Mouse (Mus musculus): Measurements from ENCODE around the gene Cntfr.

Cntfr gene

DNA sequence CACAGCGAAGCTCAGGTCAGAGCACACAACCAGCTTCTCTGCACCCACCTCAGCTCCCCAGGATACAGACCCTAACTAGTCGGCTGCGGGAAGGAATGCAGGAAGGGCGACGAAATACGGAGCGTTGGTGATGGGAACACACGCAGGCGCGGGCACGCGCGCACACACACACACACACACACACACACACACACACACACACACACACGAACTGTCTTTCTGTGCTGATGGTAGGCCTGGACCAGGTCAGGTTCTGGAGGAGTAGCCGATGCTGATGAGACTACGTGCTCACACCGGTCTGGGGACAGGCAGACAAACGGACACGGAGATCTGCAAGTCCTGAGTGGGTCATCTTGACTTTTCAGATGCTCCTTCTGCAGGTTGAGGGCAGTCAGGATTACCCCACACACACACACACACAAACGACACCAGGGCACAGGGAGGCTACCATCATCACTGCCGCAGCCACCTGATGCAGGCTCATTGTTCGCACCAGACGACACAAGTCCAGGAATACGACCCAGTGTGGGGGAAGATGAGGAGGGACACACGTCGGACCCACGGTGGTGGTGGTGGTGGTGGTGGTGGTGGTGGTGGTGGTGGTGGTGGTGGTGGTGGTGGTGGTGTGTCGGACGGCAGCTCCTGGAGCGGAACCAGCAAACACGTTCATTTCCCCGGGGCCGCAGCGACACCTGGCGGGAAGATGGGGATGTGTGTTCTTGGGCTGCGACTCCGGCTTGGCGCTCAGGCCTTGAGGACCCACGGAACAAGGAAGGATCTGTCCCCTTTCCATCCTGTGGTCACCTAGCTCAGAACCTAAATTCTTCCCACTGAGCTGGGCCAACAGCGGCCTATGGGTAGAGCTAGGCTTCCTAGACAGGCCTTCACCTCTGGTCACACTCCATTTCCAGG, at the start of gene Cntfr:
Gene Cntfr (minus strand): TSS at position 160 of the 912 bp plus-strand sequence.
- DNase-seq = peak; percentile 84 to 89

DNA sequence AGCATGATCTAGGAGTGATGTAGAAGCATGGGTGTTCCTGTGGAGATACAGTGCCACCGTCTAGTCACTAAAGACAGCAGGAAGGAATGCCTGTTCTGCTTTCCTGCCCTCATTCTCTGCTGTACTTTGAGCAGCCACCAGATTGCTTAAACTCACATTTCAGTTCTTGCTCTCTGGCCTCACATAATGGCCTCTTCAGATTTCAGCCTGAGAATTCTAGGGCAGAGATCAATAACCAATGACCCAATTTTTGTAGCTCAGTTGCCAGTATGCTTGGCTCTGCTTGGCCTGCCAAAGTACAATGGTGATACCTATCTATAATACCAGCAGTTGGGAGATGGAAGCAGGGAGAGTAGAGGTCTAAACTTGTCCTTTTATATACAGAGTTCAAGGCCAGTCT, 48.1 kb upstream of the Cntfr start:
- DNase-seq = no peak

DNA sequence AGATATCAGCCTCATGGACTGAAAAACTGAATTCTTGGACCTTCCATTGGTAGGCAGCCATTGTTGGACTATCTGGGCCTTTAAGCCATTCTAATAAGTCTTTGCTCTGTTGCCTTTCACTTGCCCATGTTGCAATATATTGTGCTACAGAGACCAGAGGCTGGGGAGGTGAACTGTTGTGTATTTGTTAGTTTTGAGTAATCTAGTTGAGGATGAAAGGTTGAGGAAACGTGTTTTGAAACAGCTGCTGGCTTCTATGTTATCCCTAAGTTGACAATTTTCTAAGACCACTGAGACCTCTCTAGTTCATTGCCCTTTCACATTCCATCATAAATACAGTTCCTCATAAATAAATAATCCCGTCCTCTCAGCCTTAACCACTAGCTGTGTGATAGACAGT, 47.2 kb upstream of the Cntfr start:
- no peak for DNase-seq

DNA sequence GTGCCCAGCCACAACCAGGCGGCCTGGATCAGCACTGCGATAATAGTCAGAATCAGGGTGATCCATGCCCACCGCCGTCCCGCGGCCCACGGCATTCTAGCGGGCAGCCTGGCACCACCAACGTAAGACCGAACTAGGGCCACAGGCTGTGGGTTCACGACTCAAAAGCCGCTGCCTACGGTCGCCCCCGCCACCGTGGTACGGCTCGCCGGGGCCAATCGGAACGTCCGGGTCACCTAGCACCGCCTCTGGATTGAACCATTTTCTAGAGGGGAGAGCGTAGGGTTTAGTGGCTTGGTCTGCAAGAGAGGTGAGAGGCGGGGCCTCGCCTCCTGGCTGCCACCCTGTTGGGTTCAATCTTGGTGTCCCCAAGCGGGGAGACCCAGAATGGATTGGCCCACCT, 44.3 kb upstream of the Cntfr start:
- DNase-seq = peak; percentile 94

DNA sequence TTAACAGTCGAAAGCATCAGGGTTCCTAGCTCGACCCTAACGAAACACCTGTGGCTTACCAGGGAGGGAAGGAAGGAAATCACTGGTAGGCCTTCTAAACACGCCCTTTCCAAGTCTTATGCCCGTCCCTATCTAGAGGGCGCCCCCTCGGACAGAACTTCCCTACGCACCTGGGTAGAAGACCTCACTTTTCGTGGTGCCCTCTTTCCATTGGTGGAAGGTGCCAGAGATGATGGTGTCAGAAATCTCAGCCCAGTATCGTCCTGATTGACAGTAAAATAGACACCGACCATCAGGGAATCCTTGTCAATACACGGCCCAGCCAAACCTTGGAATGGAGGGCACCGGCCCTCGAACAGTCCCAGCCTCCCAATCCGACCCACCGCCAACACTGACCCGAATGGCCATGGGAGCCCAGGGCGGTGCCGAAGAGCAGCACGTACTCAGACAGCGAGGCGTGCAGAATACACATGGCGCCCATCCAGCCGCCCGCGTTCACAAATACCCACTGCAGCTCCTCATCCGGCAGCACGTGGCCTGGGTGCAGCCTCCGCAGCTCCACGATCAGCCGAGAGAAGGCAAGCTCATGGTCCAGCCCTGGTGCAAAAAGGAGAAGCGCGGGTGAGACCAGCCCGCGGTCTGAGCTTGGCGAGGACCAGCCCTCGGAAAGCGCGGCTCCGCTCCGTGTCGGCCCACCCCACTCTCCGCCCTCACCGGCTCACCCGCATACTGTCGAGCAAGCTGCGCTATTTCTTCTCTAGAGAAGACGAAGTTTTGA, 43.7 kb upstream of the Cntfr start:
- DNase-seq = no peak

DNA sequence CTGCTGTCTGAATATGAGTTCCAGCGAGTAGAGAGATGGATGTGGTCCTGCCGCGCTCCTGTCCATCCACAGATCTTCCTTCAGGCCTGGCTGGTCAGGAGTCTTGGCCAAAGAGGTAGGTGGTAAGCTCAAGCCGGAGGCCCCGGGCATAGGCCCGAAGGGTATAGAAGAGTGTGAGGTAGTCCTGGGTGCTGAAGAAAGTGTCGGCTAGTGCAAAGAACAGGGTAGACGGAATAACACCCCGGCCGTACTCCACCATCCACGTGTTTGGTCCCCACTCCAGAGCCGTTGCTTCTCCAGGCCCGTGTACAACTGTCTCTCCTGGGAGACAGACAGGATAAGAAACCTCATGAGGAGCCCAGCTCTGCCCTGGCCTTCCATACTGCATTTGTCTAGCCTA, 42.4 kb upstream of the Cntfr start:
- no peak for DNase-seq

DNA sequence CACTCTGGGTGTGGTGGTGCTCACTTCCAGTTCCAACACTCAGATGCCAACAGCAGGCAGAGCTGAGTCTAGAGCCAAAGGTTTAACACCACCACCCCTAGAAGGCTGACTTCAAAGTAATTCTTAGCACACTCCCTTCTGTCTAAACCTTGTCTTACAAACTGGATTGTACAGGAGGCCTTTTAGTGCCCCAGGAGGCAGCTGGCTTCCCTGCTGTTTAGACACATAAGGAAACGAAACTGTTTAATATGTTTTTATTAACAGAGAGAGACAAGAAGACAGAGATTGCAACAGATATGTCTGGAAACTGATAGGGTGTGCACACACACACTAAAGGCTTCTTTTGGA, 41.3 kb upstream of the Cntfr start:
- DNase-seq = no peak

DNA sequence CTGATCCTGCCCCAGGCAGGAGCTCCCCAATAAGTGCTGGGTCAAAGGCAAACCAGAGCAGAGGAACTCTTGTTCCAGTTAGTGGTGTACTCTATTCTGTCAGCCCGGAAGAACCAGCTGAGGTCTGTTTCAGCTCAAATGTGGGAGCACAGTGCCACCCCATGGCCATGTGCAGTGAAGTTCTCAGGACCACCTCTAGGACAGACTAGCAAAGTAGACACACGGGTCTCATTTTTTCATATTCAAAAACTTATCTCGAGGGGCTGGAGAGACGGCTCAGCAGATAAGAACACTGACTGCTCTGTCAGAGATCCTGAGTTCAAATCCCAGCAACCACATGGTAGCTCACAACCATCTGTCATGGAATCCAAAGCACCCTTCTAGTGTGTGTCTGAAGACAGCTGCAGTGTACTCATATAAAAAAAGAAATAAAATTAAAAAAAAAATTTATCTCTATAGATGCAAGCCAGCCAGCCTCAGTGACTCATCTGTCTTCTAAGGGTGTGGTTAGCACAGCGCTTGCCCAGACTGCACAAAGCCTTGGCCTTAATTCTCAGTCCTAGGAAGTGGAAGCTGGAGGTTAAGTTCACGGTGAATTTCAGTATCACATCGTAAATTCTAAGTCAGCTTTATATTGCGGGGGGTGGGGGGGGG, 40.8 kb upstream of the Cntfr start:
- DNase-seq = peak; percentile 72 to 83

DNA sequence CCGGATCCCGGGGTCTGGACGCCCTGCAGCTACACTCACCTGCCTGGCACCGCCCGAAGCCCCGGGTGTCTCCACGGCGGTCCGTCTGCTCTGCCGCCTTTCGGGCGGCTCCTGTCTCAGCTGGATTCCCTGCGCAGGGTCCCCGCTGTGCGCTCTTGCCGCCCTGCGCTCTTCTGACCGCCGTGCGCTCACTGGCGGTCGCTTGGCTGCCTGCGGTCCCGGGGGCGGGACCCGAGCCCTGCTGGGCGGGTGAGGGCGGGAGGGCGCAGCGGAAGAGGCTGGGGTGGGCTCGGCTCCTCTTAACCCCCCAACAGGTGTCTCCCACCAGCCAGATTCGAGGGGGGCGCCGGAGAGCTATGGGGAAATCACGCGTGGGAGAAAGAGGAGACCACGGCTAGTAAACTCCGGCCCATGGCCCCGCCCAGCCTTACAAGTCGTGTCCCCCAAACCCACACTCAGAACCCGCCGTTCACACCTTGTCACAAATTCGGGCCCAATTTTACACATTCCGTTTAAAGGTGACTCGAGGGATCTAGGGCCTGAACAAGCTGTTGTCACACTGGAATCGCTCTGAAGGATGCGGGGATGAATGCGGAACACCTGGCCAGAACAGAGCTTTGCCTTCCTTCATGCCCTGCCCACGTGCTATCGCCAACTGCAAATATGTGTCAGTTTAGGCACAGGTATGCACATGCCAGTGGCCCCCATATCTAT, 34.3 kb upstream of the Cntfr start, which contains the start of gene Arid3c:
Gene Arid3c (minus strand): TSS at position 91 of the 714 bp plus-strand sequence.
- no peak for DNase-seq

DNA sequence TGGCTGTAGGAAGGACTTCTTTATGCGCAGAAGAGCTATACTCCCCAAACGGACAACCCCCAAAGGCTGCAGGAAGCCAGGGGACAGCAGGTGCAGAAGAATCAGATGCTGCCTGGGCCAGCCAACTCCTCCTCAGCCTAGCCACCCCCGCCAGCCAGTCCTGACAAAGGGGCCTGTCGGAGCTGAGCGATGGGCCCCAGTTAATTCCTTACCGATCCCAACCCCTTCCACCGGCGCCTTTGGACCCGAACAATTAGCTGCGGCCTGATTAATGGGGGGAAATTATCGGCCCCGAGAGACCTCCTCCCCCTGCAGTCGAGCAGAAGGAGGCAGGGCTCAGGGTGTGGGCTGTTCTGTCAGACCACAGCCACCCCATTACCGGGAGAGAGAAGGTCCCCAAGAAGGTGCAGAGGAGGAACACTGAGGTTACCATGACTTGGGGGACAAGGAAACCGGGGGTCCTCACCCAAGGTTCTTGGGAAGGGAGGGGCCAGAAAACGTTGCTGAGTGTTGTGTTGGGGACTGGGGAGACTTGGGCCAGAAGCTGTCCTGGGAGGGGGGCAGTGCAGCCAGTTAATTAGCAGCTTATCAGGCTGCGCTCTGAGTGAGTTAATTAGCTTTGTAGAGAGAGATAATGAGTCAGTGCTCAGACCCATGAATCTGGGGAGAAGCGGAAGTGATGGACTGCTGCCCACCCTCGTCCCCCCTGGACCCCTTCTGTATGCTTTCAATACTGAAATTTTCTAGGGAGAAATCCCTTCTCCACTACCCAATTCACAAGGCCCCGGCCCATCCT, 30.1 kb upstream of the Cntfr start:
- DNase-seq = no peak

DNA sequence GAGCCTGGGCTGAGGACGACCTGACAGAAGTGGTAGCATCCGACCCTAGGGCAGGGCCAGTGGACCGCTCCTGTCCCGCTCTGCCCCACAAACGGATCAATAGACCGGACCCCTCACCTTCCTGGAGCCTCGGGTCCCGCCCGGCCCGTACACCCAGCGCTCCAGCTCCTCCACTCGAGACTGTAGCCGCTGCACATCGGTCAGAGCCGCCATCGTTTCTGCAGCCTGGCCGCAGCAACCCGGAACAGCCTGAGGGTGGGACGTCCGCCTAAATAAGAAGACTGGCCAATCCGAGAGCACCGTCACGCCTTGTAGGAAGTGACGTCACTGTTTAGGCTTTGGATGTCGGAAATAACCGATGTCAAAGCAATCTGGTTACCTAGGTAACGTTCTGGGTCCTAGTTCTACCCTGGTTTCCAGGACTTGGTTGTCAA, 26.0 kb upstream of the Cntfr start, which contains the start of gene Dctn3:
Gene Dctn3 (minus strand): TSS at position 253 of the 434 bp plus-strand sequence.
- peak; percentile 90 to 92 for DNase-seq

DNA sequence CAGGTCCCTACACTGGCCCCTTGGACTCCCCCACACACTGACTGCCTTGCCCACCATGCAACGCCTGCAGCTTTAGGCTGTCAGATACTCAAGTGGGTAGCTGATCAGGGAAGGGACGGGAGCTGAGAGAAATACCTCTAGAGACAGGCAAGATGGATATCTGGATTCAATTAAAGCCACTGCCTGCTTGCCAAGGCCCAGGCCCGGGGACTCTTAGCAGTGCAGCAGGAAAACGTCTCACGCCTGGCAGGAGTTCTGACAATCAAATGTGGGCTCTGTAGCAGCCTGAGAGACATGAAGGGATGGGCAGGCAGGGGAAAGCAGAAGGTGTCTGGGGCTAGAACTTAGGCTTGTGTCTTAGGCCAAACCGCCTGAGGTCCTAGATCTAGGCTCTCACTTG, 19.9 kb upstream of the Cntfr start:
- DNase-seq = no peak

DNA sequence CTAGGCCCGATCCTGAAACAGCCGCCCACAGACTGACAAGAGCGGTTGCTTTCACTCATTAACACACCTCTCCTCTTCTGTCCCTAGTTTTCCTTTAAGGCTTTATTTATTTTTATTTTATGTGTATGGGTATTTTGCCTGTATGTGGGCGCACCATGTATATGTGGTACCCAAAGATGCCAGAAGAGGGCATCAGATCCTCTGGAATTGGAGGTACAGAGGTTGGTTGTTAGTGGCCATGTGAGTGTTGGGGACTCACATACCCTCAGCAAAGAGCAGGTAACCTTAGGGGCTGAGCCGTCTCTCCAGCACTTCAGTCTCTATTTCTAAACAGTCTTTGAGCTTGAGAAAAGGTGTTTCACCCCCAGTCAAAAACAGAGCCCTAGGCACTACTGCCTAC, 18.7 kb upstream of the Cntfr start:
- DNase-seq = peak in 1 of 2 experiments; percentile 60

DNA sequence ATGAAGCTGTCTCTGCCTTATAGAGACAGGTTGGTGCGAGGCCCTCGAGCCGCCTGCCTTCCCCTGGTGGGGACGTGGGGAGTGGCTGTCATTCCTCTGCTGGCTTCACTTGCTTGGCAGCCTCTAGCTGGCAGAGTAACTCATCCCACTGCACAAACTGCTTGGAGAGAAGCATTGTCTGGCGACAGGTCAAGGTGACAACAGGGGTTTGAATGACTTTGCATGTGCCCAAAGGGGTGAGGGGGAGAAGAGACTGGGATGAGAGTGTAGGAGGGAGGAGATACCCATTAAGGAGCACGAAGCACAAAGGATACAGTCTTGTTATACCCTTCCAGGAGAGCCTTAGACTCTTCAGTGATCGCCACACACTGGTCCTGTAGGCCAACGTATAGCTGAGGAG, 18.2 kb upstream of the Cntfr start:
- DNase-seq = no peak

DNA sequence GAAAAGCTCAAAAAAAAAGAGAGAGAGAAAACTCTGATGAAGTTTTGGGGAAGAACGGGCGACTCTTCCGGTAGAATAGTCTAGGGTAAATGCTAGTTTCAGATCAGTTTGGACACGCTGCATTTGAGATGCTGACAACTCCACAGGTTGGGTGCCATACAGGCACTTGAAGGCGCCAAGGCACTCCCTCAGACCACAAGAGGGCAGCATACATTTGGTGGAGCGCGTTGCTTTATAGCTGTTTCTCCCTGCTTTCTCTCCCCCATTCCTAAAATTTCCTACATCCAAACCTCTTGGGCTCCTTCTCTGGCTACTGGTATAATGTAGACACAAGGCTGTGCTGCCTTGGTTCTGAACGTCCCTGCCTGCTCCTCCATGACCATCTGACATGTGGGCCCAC, 17.4 kb upstream of the Cntfr start:
- DNase-seq = peak; percentile 64 to 76

DNA sequence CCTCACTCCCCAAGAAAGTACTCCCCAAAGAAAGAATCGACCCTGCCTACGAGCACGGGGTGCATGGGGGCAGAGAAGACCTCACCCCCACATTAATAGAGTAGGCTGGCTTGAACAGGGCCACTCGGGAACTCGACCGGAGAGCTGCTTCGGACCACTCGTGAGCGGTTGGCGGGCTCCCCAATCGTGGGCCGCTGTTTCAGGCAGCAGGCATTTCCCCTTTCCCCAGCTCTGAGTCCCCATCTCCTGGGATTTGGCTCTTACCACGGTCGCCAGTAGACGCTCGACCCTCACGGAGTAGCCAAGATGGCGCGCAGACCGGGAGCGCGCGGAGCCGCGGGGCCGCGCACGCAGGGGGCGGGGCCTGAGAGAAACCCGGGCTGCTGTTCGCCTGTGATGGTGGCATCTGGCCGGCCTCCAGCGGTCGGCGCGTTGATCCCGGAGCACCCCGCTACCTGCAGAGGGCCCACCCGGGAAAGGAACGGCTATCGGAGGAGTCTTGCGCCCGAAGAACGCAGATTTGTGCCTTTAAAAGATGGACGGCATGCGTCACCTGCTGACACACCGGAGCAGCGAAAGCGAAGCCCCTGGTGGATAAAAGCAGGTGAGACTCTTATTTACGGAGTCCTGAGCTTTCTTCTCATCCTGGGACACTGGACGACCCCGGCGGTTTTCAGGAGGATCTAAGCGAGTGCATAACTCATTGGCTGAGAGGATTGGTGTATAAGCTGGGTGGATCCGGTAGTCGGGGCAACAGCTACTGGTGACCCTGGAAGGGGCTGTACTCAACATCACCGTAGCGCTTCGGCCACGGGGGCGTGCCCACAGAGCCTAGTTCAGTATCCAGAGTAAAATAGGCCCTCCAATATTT, 16.5 kb upstream of the Cntfr start, which contains the start of gene Rpp25l:
Gene Rpp25l (minus strand): TSS at position 338 of the 871 bp plus-strand sequence.
- DNase-seq = peak; percentile 88 to 89

DNA sequence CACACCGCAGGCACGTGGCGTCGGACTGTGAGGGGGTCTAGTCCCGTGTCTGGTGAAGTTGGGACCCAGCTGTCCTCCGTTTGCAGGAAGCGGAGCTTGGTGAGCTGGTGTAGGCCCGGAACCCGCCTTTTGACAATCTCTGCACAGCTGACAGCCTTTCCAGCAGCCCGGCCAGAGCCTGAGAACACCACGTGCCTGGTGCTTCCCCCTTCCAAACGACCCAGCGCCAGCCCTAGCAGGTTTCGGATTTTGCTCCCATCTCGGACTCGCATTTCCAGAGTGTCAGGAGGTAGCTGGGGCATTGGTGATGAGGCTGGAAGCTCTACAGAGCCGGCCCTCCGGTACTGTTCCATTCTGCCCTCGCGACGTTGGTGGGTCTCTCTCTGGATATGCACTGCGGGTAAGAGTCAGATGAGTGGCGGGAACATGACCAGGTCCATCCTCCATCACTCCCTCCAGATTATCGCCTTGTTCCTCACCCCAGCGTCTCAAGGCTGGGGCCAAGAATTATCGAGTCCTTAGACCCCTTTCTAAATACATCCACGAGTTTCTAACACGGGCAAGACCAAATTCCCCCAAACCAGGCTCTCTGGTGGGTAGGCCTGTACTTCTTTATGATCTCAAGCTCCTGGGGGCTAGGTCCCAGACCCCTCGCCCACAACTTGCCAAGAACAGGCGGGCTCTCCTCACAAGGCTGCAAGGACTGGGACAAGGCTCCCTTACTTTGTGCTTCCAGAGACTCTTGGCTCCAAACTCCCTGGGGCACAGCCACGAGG, 15.7 kb upstream of the Cntfr start:
- DNase-seq = no peak

DNA sequence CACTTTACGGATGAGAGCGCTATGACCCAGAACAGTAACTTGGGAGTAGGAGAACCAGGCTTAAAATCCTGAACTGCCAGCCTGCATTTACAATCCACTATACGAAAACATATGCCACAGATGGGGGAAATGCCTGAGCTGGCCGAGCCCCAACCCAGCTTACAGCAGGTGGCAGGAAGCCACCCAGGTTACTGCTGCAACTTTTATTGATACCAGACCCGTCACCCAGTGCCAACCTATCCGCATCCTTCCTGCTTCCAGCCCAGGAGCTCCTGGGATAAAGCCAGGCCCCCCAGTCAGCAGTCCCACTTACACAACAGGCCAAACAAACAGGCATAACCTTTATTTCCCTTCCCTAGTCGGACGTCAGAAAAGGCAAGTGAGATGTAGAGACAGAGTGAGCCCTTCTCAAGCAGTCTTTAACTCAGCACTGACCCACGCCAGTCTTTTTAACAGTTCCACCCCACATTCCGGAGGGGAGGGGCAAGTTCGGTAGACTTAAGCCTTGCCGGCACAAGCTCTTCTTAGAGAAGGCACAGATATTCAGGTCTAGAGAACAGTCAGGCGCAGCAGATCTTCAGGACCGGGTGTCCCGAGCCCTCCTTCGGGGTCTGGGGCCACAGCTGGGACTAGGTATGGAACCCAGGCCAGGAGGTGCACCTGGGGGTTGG, 15.0 kb upstream of the Cntfr start:
- no peak for DNase-seq

DNA sequence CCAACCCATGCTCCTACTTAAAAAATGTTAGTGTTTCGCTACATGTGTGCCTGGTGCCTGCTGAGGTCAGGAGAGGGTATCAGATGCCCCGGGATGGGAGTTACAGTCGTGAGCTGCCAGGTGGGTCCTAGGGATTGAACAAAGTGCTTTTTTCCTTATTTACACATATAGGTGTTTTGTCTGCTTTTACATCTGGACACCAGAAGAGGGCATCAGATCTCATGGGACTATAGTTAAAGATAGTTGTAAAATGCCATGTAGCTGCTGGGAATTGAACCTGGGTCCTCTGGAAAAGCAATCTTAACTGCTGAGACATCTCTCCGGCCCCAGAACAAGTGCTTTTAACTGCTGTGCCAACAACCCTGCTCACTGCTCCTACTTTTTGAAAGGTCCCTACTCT, 13.3 kb upstream of the Cntfr start:
- DNase-seq = no peak
